Mouse (Mus musculus) intestine, postnatal 0 days (tissue): ENCODE data around the gene Prrt1. TPM values are rescaled to one million over a fixed set of nuclear protein-coding genes. Genes with fewer than 3 reads are reported as not detected.
A peak's percentile ranks its signal among the peaks of the same experiment; 100 is the strongest.

ENCODE experiments used
- ATAC-seq: fragments of 200-750 bp; cut with Nextera tagmentation; 2 replicates; pipeline ENCODE4 v1.8.0; 2017; ENCODE audit warnings: mild to moderate bottlenecking, moderate TSS enrichment, moderate library complexity
- H3K27ac ChIP-seq: fragments of 300-500 bp; sonication (generic); 2 replicates; pipeline ENCODE4 v1.5.1; 2014; ENCODE audit warnings: mild to moderate bottlenecking, low read depth, low read length, moderate library complexity
- H3K27me3 ChIP-seq: fragments of 300-500 bp; sonication (generic); replicated peaks from 2 replicates; pipeline ENCODE4 v1.6.1; 2014; ENCODE audit warnings: low read length, mixed read lengths; ENCODE audit not compliant: control insufficient read depth, insufficient read depth
- H3K36me3 ChIP-seq: fragments of 300-500 bp; sonication (generic); 2 replicates; pipeline ENCODE4 v1.6.1; 2014; ENCODE audit warnings: mild to moderate bottlenecking, moderate library complexity; ENCODE audit not compliant: control insufficient read depth, insufficient read depth
- H3K4me1 ChIP-seq: fragments of 300-500 bp; sonication (generic); replicated peaks from 2 replicates; pipeline ENCODE4 v1.6.1; 2014; ENCODE audit warnings: antibody characterized with exemption, low read length, mixed read lengths; ENCODE audit not compliant: control insufficient read depth, insufficient read depth
- H3K4me2 ChIP-seq: fragments of 300-500 bp; sonication (generic); replicated peaks from 2 replicates; pipeline ENCODE4 v1.6.1; 2014; ENCODE audit warnings: low read depth, mild to moderate bottlenecking, moderate library complexity
- H3K4me3 ChIP-seq: fragments of 300-500 bp; sonication (generic); 2 replicates; pipeline ENCODE4 v1.5.1; 2014; ENCODE audit warnings: low read depth, low read length
- H3K9ac ChIP-seq: fragments of 300-500 bp; sonication (generic); 2 replicates; pipeline ENCODE4 v1.6.1; 2014; ENCODE audit warnings: mild to moderate bottlenecking, low read depth, low read length
- H3K9me3 ChIP-seq: fragments of 300-500 bp; sonication (generic); 2 replicates; pipeline ENCODE4 v1.6.1; 2016; ENCODE audit warnings: mixed run types; ENCODE audit not compliant: control insufficient read depth
- CTCF ChIP-seq: sonication (generic); IDR thresholded peaks from 2 replicates; pipeline ENCODE4 v1.5.1; 2016; ENCODE audit warnings: low read depth, mild to moderate bottlenecking, control low read depth, antibody characterized with exemption, moderate library complexity
- WGBS: fragments of 180-500 bp; shearing (Covaris S2); extraction: QIAGEN DNeasy Blood & Tissue Kit; methylation state at CpG from one replicate; pipeline ENCODE4 v1.1.7; 2014; 5-methylcytosine and 5-hydroxymethylcytosine counted together
- polyA plus RNA-seq: library from polyadenylated mRNA; unstranded; fragments of >200 nt; fragmentation: Nextera tagmentation; extraction: Ambion mirVana; gene quantifications from 2 replicates; pipeline ENCODE4 v1.2.1, GENCODE M21; 2015

Prrt1 gene
- polyA plus RNA-seq, 1 experiment from 2014 or later = 0.47 TPM

GRCm38 (mm10) chr17:34672246-34672792 lies 43.0 kb downstream of the Prrt1 start:
- peaks cover 53% of the 10 kb centered on the region for H3K27me3 ChIP-seq
- H3K4me1 ChIP-seq = no peaks in the 10 kb centered on the region
- peak overlapping the region; percentile 41; the same call in 1 of the 2 replicates for H3K4me2 ChIP-seq
- WGBS = 39% methylated on average over 49 of the region's 49 CpGs
- H3K9ac ChIP-seq = no peak overlapping the region
- peaks cover 7% of the 10 kb centered on the region; the same call in 1 of the 2 replicates for H3K36me3 ChIP-seq
- no peak overlapping the region for H3K27ac ChIP-seq
- TF ChIP-seq CTCF = no peak
- no peaks in the 10 kb centered on the region for H3K9me3 ChIP-seq
- peak overlapping the region; percentile 20 for H3K4me3 ChIP-seq
- no peak for ATAC-seq

DNA sequence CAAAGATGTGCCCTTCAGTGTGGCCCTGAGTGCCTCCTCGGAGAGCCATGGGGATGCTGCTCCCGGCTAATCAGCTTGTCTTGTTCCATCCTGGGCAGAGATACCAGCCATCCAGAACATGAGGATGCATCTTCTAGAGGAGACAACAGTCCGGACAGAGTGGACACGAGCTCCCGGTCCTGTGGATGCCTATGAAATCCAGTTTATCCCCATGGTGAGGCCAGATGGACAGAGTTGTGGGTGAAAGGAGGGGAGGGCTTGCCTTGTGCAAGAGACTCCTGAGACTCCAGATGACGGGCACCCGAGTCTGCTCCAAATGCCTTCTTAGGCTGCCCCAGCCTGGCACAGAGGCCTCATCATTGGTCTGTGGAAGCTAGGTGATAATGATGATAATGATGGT lies 43.8 kb downstream of the Prrt1 start:
- H3K9me3 ChIP-seq = no peaks in the 10 kb centered on the region
- WGBS = 85% methylated on average over 7 of the region's 7 CpGs
- H3K36me3 ChIP-seq = peaks cover 7% of the 10 kb centered on the region; the same call in 1 of the 2 replicates
- no peak overlapping the region for H3K4me2 ChIP-seq
- H3K27me3 ChIP-seq = peaks cover 53% of the 10 kb centered on the region
- H3K9ac ChIP-seq = no peak overlapping the region
- TF ChIP-seq CTCF = no peak
- no peak for ATAC-seq
- no peak overlapping the region for H3K27ac ChIP-seq
- no peaks in the 10 kb centered on the region for H3K4me1 ChIP-seq
- no peak overlapping the region for H3K4me3 ChIP-seq

GRCm38 (mm10) chr17:34674524-34675204 lies 45.3 kb downstream of the Prrt1 start:
- no peak for TF ChIP-seq CTCF
- Histone ChIP-seq H3K4me1 (no peaks in the 10 kb centered on the region), H3K4me3 (no peak overlapping the region), H3K27ac (peak overlapping the region; percentile 15; the same call in 1 of the 2 replicates), H3K27me3 (peaks cover 53% of the 10 kb centered on the region), H3K9me3 (no peaks in the 10 kb centered on the region), H3K36me3 (peaks cover 7% of the 10 kb centered on the region; the same call in 1 of the 2 replicates), H3K4me2 (no peak overlapping the region), H3K9ac (no peak overlapping the region)
- 50% methylated on average over 11 of the region's 11 CpGs for WGBS
- ATAC-seq = no peak

- no peak for ATAC-seq
- no peaks in the 10 kb centered on the region for H3K9me3 ChIP-seq
- H3K4me1 ChIP-seq = no peaks in the 10 kb centered on the region
- H3K36me3 ChIP-seq = peaks cover 7% of the 10 kb centered on the region; the same call in 1 of the 2 replicates
- 0 out of 2 replicates have a peak overlapping the region, but pooled peaks have one; percentile 35 for H3K27ac ChIP-seq
- H3K9ac ChIP-seq = no peak overlapping the region
- H3K4me2 ChIP-seq = no peak overlapping the region
- TF ChIP-seq CTCF = no peak
- WGBS = 45% methylated on average over 13 of the region's 13 CpGs
- H3K4me3 ChIP-seq = no peak overlapping the region
- H3K27me3 ChIP-seq = peaks cover 49% of the 10 kb centered on the region
These were observed 46.1 kb downstream of the Prrt1 start for GRCm38 (mm10) chr17:34675205-34676092.

- 0 out of 2 replicates have a peak overlapping the region, but pooled peaks have one; percentile 35 for H3K27ac ChIP-seq
- no peak overlapping the region for H3K4me3 ChIP-seq
- peaks cover 43% of the 10 kb centered on the region for H3K27me3 ChIP-seq
- H3K9ac ChIP-seq = no peak overlapping the region
- no peak overlapping the region for H3K4me2 ChIP-seq
- H3K36me3 ChIP-seq = peaks cover 4% of the 10 kb centered on the region; the same call in 1 of the 2 replicates
- no peaks in the 10 kb centered on the region for H3K4me1 ChIP-seq
- H3K9me3 ChIP-seq = no peaks in the 10 kb centered on the region
- 65% methylated on average over 6 of the region's 6 CpGs for WGBS
- ATAC-seq = no peak
- no peak for TF ChIP-seq CTCF
These were observed 46.7 kb downstream of the Prrt1 start for GRCm38 (mm10) chr17:34676093-34676460.

GRCm38 (mm10) chr17:34676671-34677070 lies 47.3 kb downstream of the Prrt1 start:
- WGBS = 55% methylated on average over 12 of the region's 12 CpGs
- H3K27ac ChIP-seq = no peak overlapping the region
- H3K4me2 ChIP-seq = no peak overlapping the region
- peaks cover under 1% of the 10 kb centered on the region; the same call in 1 of the 2 replicates for H3K36me3 ChIP-seq
- ATAC-seq = no peak
- no peak overlapping the region for H3K4me3 ChIP-seq
- no peaks in the 10 kb centered on the region for H3K9me3 ChIP-seq
- H3K4me1 ChIP-seq = no peaks in the 10 kb centered on the region
- peaks cover 37% of the 10 kb centered on the region for H3K27me3 ChIP-seq
- no peak overlapping the region for H3K9ac ChIP-seq
- TF ChIP-seq CTCF = no peak
